Mouse (Mus musculus): ENCODE results near the gene Mfsd14a. TPM values are rescaled to one million over a fixed set of nuclear protein-coding genes. Genes with fewer than 3 reads are reported as not detected.
"Not testable (repeated sequence)": the region's sequence is repeated elsewhere in the genome, so short reads cannot be mapped to it uniquely, and the experiment has no call there.

Gene Mfsd14a
- polyA plus RNA-seq, 1 experiment from 2014 or later = 69.8 TPM

GRCm38 (mm10) chr3:116656184-116656965 lies 6.1 kb downstream of the Mfsd14a start:
- Histone ChIP-seq H3K9me3 (replicated peaks; ENCODE audit: control insufficient read depth, low read length, poor library complexity, severe bottlenecking) (no peaks in the 10 kb centered on the region), H3K4me3 (ENCODE audit: low read depth, low read length) (no peak overlapping the region), H3K4me1 (ENCODE audit: control insufficient read depth, insufficient read depth, low read length) (peaks cover 40% of the 10 kb centered on the region), H3K36me3 (ENCODE audit: control insufficient read depth, insufficient read depth, low read length) (no peaks in the 10 kb centered on the region), H3K27ac (ENCODE audit: low read length) (no peak overlapping the region), H3K4me2 (ENCODE audit: low read length) (no peak overlapping the region), H3K27me3 (ENCODE audit: control insufficient read depth, insufficient read depth, low read depth, low read length) (no peaks in the 10 kb centered on the region), H3K9ac (ENCODE audit: low read depth, low read length) (no peak overlapping the region)
- ATAC-seq = no peak
- 79% methylated on average over 7 of the region's 7 CpGs for WGBS

- peaks cover 19% of the 10 kb centered on the region for H3K4me1 ChIP-seq (ENCODE audit: control insufficient read depth, insufficient read depth, low read length)
- not testable (repeated sequence) for H3K27ac ChIP-seq (ENCODE audit: low read length); H3K27me3 ChIP-seq (ENCODE audit: control insufficient read depth, insufficient read depth, low read depth, low read length); H3K9me3 ChIP-seq (replicated peaks; ENCODE audit: control insufficient read depth, low read length, poor library complexity, severe bottlenecking); H3K9ac ChIP-seq (ENCODE audit: low read depth, low read length); H3K36me3 ChIP-seq (ENCODE audit: control insufficient read depth, insufficient read depth, low read length); H3K4me2 ChIP-seq (ENCODE audit: low read length); H3K4me3 ChIP-seq (ENCODE audit: low read depth, low read length); ATAC-seq
- WGBS = 97% methylated on average over 11 of the region's 11 CpGs
Measured at GRCm38 (mm10) chr3:116654051-116654450, 8.4 kb downstream of the Mfsd14a start.

- H3K4me1 ChIP-seq (ENCODE audit: control insufficient read depth, insufficient read depth, low read length) = peaks cover 15% of the 10 kb centered on the region
- H3K4me3 ChIP-seq (ENCODE audit: low read depth, low read length) = no peak overlapping the region
- H3K27me3 ChIP-seq (ENCODE audit: control insufficient read depth, insufficient read depth, low read depth, low read length) = no peaks in the 10 kb centered on the region
- no peak overlapping the region for H3K4me2 ChIP-seq (ENCODE audit: low read length)
- no peak overlapping the region for H3K9ac ChIP-seq (ENCODE audit: low read depth, low read length)
- no peak overlapping the region for H3K27ac ChIP-seq (ENCODE audit: low read length)
- no peaks in the 10 kb centered on the region for H3K9me3 ChIP-seq (replicated peaks; ENCODE audit: control insufficient read depth, low read length, poor library complexity, severe bottlenecking)
- no peaks in the 10 kb centered on the region for H3K36me3 ChIP-seq (ENCODE audit: control insufficient read depth, insufficient read depth, low read length)
- no peak; the same call in 1 of the 2 replicates for ATAC-seq
- 68% methylated on average over 5 of the region's 5 CpGs for WGBS
Measured at GRCm38 (mm10) chr3:116653278-116653945, 9.1 kb downstream of the Mfsd14a start.

GRCm38 (mm10) chr3:116652033-116652446 lies 10.4 kb downstream of the Mfsd14a start:
- 0 out of 2 replicates have a peak, but pooled peaks cover 3% of the 10 kb centered on the region for H3K36me3 ChIP-seq (ENCODE audit: control insufficient read depth, insufficient read depth, low read length)
- no peak overlapping the region for H3K4me2 ChIP-seq (ENCODE audit: low read length)
- no peak overlapping the region for H3K27ac ChIP-seq (ENCODE audit: low read length)
- no peaks in the 10 kb centered on the region for H3K9me3 ChIP-seq (replicated peaks; ENCODE audit: control insufficient read depth, low read length, poor library complexity, severe bottlenecking)
- no peak overlapping the region for H3K9ac ChIP-seq (ENCODE audit: low read depth, low read length)
- no peak overlapping the region for H3K4me3 ChIP-seq (ENCODE audit: low read depth, low read length)
- peaks cover 11% of the 10 kb centered on the region for H3K4me1 ChIP-seq (ENCODE audit: control insufficient read depth, insufficient read depth, low read length)
- 56% methylated on average over 3 of the region's 3 CpGs for WGBS
- no peaks in the 10 kb centered on the region for H3K27me3 ChIP-seq (ENCODE audit: control insufficient read depth, insufficient read depth, low read depth, low read length)
- 0 out of 2 replicates have a peak, but pooled peaks have one; percentile 56 for ATAC-seq

- Histone ChIP-seq H3K27me3 (ENCODE audit: control insufficient read depth, insufficient read depth, low read depth, low read length) (no peaks in the 10 kb centered on the region), H3K4me1 (ENCODE audit: control insufficient read depth, insufficient read depth, low read length) (peaks cover 9% of the 10 kb centered on the region), H3K9me3 (replicated peaks; ENCODE audit: control insufficient read depth, low read length, poor library complexity, severe bottlenecking) (no peaks in the 10 kb centered on the region), H3K4me2 (ENCODE audit: low read length) (no peak overlapping the region), H3K4me3 (ENCODE audit: low read depth, low read length) (no peak overlapping the region), H3K27ac (ENCODE audit: low read length) (no peak overlapping the region), H3K36me3 (ENCODE audit: control insufficient read depth, insufficient read depth, low read length) (peaks cover 6% of the 10 kb centered on the region), H3K9ac (ENCODE audit: low read depth, low read length) (no peak overlapping the region)
- 98% methylated on average over 9 of the region's 9 CpGs for WGBS
- ATAC-seq = no peak
Measured at GRCm38 (mm10) chr3:116650698-116651097, 11.8 kb downstream of the Mfsd14a start.

GRCm38 (mm10) chr3:116648805-116649204 lies 13.7 kb downstream of the Mfsd14a start:
- no peaks in the 10 kb centered on the region for H3K9me3 ChIP-seq (replicated peaks; ENCODE audit: control insufficient read depth, low read length, poor library complexity, severe bottlenecking)
- H3K4me1 ChIP-seq (ENCODE audit: control insufficient read depth, insufficient read depth, low read length) = peaks cover 9% of the 10 kb centered on the region
- H3K4me3 ChIP-seq (ENCODE audit: low read depth, low read length) = no peak overlapping the region
- no peak overlapping the region for H3K27ac ChIP-seq (ENCODE audit: low read length)
- no peak overlapping the region for H3K4me2 ChIP-seq (ENCODE audit: low read length)
- WGBS = 92% methylated on average over 7 of the region's 7 CpGs
- H3K9ac ChIP-seq (ENCODE audit: low read depth, low read length) = no peak overlapping the region
- ATAC-seq = no peak
- H3K27me3 ChIP-seq (ENCODE audit: control insufficient read depth, insufficient read depth, low read depth, low read length) = no peaks in the 10 kb centered on the region
- peaks cover 10% of the 10 kb centered on the region for H3K36me3 ChIP-seq (ENCODE audit: control insufficient read depth, insufficient read depth, low read length)

- H3K4me2 ChIP-seq (ENCODE audit: low read length) = no peak overlapping the region
- no peak overlapping the region for H3K9ac ChIP-seq (ENCODE audit: low read depth, low read length)
- no peaks in the 10 kb centered on the region for H3K9me3 ChIP-seq (replicated peaks; ENCODE audit: control insufficient read depth, low read length, poor library complexity, severe bottlenecking)
- 87% methylated on average over 1 of the region's 1 CpGs for WGBS
- H3K4me3 ChIP-seq (ENCODE audit: low read depth, low read length) = no peak overlapping the region
- ATAC-seq = no peak
- H3K4me1 ChIP-seq (ENCODE audit: control insufficient read depth, insufficient read depth, low read length) = no peaks in the 10 kb centered on the region
- peaks cover 20% of the 10 kb centered on the region for H3K36me3 ChIP-seq (ENCODE audit: control insufficient read depth, insufficient read depth, low read length)
- H3K27ac ChIP-seq (ENCODE audit: low read length) = no peak overlapping the region
- no peaks in the 10 kb centered on the region for H3K27me3 ChIP-seq (ENCODE audit: control insufficient read depth, insufficient read depth, low read depth, low read length)
Measured at GRCm38 (mm10) chr3:116646387-116646786, 16.1 kb downstream of the Mfsd14a start.

GRCm38 (mm10) chr3:116642373-116642772 lies 20.1 kb downstream of the Mfsd14a start:
- 95% methylated on average over 2 of the region's 2 CpGs for WGBS
- Histone ChIP-seq H3K9me3 (replicated peaks; ENCODE audit: control insufficient read depth, low read length, poor library complexity, severe bottlenecking) (no peaks in the 10 kb centered on the region), H3K4me1 (ENCODE audit: control insufficient read depth, insufficient read depth, low read length) (no peaks in the 10 kb centered on the region), H3K36me3 (ENCODE audit: control insufficient read depth, insufficient read depth, low read length) (peaks cover 30% of the 10 kb centered on the region), H3K4me3 (ENCODE audit: low read depth, low read length) (no peak overlapping the region), H3K4me2 (ENCODE audit: low read length) (no peak overlapping the region), H3K27me3 (ENCODE audit: control insufficient read depth, insufficient read depth, low read depth, low read length) (no peaks in the 10 kb centered on the region), H3K27ac (ENCODE audit: low read length) (no peak overlapping the region), H3K9ac (ENCODE audit: low read depth, low read length) (no peak overlapping the region)
- ATAC-seq = no peak

- no peak overlapping the region for H3K4me3 ChIP-seq (ENCODE audit: low read depth, low read length)
- WGBS = 98% methylated on average over 6 of the region's 6 CpGs
- H3K4me2 ChIP-seq (ENCODE audit: low read length) = no peak overlapping the region
- H3K9me3 ChIP-seq (replicated peaks; ENCODE audit: control insufficient read depth, low read length, poor library complexity, severe bottlenecking) = no peaks in the 10 kb centered on the region
- H3K27me3 ChIP-seq (ENCODE audit: control insufficient read depth, insufficient read depth, low read depth, low read length) = no peaks in the 10 kb centered on the region
- H3K4me1 ChIP-seq (ENCODE audit: control insufficient read depth, insufficient read depth, low read length) = no peaks in the 10 kb centered on the region
- no peak overlapping the region for H3K27ac ChIP-seq (ENCODE audit: low read length)
- ATAC-seq = no peak
- H3K36me3 ChIP-seq (ENCODE audit: control insufficient read depth, insufficient read depth, low read length) = peaks cover 30% of the 10 kb centered on the region
- no peak overlapping the region for H3K9ac ChIP-seq (ENCODE audit: low read depth, low read length)
Measured at GRCm38 (mm10) chr3:116641811-116642371, 20.6 kb downstream of the Mfsd14a start.
